Mouse (Mus musculus) hindbrain, embryonic 11.5 days (tissue): ENCODE results near the gene Eif2b5. TPM values are rescaled to one million over a fixed set of nuclear protein-coding genes. Genes with fewer than 3 reads are reported as not detected.
"Not testable (repeated sequence)": the region's sequence is repeated elsewhere in the genome, so short reads cannot be mapped to it uniquely, and the experiment has no call there.

Experiments
- ATAC-seq: fragments of 200-750 bp; cut with Nextera tagmentation; 2 replicates; pipeline ENCODE4 v1.8.0; 2017; ENCODE audit warnings: mild to moderate bottlenecking, moderate TSS enrichment, moderate library complexity; ENCODE audit not compliant: low FRiP score
- DNase-seq: peaks from one replicate; pipeline ENCODE4 v3.0.0-alpha.2; 2015; ENCODE audit warnings: low spot score
- H3K27ac ChIP-seq: fragments of 300-500 bp; sonication (generic); 2 replicates; pipeline ENCODE4 v1.5.1; 2014; ENCODE audit warnings: mild to moderate bottlenecking, low read depth, low read length
- H3K27me3 ChIP-seq: fragments of 300-500 bp; sonication (generic); 2 replicates; pipeline ENCODE4 v1.6.1; 2014; ENCODE audit warnings: mild to moderate bottlenecking, low read length, moderate library complexity, mixed read lengths; ENCODE audit not compliant: control insufficient read depth, insufficient read depth
- H3K36me3 ChIP-seq: fragments of 300-500 bp; sonication (generic); 2 replicates; pipeline ENCODE4 v1.6.1; 2014; ENCODE audit warnings: mild to moderate bottlenecking, low read length, moderate library complexity, mixed read lengths; ENCODE audit not compliant: control insufficient read depth, insufficient read depth
- H3K4me1 ChIP-seq: fragments of 300-500 bp; sonication (generic); replicated peaks from 2 replicates; pipeline ENCODE4 v1.6.1; 2014; ENCODE audit warnings: low read length, mixed read lengths; ENCODE audit not compliant: control insufficient read depth, insufficient read depth
- H3K4me2 ChIP-seq: fragments of 300-500 bp; sonication (generic); replicated peaks from 2 replicates; pipeline ENCODE4 v1.6.1; 2014; ENCODE audit warnings: mild to moderate bottlenecking, low read depth, low read length
- H3K4me3 ChIP-seq: fragments of 300-500 bp; sonication (generic); 2 replicates; pipeline ENCODE4 v1.5.1; 2014; ENCODE audit warnings: low read depth, low read length
- H3K9ac ChIP-seq: fragments of 300-500 bp; sonication (generic); 2 replicates; pipeline ENCODE4 v1.6.1; 2014; ENCODE audit warnings: low read depth, low read length
- H3K9me3 ChIP-seq: fragments of 300-500 bp; sonication (generic); 2 replicates; pipeline ENCODE4 v1.6.1; 2016; ENCODE audit warnings: low read length; ENCODE audit not compliant: control insufficient read depth
- WGBS: fragments of 180-500 bp; shearing (Covaris S2); extraction: QIAGEN DNeasy Blood & Tissue Kit; methylation state at CpG from one replicate; pipeline ENCODE4 v1.1.7; 2014; 5-methylcytosine and 5-hydroxymethylcytosine counted together
- polyA plus RNA-seq: library from polyadenylated mRNA; unstranded; fragments of >200 nt; fragmentation: Nextera tagmentation; extraction: Ambion mirVana; gene quantifications from 2 replicates; pipeline ENCODE4 v1.2.1, GENCODE M21; 2014

The Eif2b5 gene
- polyA plus RNA-seq, 1 experiment from 2014 or later: 139 TPM

- not testable (repeated sequence) for H3K4me1 ChIP-seq, H3K4me2 ChIP-seq, H3K9ac ChIP-seq, H3K27ac ChIP-seq, H3K36me3 ChIP-seq, H3K4me3 ChIP-seq, H3K9me3 ChIP-seq, ATAC-seq, H3K27me3 ChIP-seq, DNase-seq
- 91% methylated on average over 5 of the region's 7 CpGs for WGBS
Measured at GRCm38 (mm10) chr16:20483716-20484115, 14.9 kb upstream of the Eif2b5 start.

GRCm38 (mm10) chr16:20485061-20485460 lies 13.6 kb upstream of the Eif2b5 start:
- Histone ChIP-seq H3K9ac (no peak overlapping the region), H3K27ac (no peak overlapping the region), H3K4me2 (no peak overlapping the region), H3K27me3 (no peaks in the 10 kb centered on the region), H3K9me3 (no peaks in the 10 kb centered on the region), H3K4me3 (no peak overlapping the region), H3K4me1 (no peaks in the 10 kb centered on the region), H3K36me3 (no peaks in the 10 kb centered on the region)
- DNase-seq: no peak
- WGBS: 46% methylated on average over 4 of the region's 4 CpGs
- ATAC-seq: no peak

- ATAC-seq (no peak), DNase-seq (no peak)
- Histone ChIP-seq H3K27me3 (no peaks in the 10 kb centered on the region), H3K4me1 (no peaks in the 10 kb centered on the region), H3K4me2 (no peak overlapping the region), H3K36me3 (no peaks in the 10 kb centered on the region), H3K9me3 (no peaks in the 10 kb centered on the region), H3K27ac (no peak overlapping the region), H3K9ac (no peak overlapping the region), H3K4me3 (no peak overlapping the region)
- WGBS: 66% methylated on average over 3 of the region's 3 CpGs
Measured at GRCm38 (mm10) chr16:20486048-20486447, 12.6 kb upstream of the Eif2b5 start.

DNA sequence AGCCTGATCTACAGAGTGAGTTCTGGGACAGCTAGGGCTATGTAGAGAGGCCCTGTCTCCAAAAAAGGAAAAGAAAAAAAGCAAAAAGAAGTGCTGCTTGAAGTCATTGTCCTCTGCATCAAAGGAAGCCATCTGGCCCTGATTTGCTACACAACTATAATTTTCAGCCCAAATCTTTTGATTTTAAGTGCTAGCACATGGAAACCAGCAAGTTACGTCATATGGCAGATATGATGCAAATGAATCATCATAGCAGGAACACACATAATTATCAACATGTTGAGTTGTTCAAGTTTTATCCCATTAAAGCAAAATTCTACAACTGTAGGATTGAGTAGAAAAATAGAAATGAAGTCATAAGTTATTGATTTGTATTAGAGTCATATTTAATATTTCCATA lies 10.5 kb upstream of the Eif2b5 start:
- Histone ChIP-seq H3K4me1 (no peaks in the 10 kb centered on the region), H3K4me2 (no peak overlapping the region), H3K9ac (no peak overlapping the region), H3K4me3 (no peak overlapping the region), H3K27ac (no peak overlapping the region), H3K9me3 (no peaks in the 10 kb centered on the region), H3K27me3 (no peaks in the 10 kb centered on the region), H3K36me3 (no peaks in the 10 kb centered on the region)
- ATAC-seq (no peak), DNase-seq (no peak)
- 88% methylated on average over 1 of the region's 1 CpGs for WGBS

- WGBS: 85% methylated on average over 9 of the region's 9 CpGs
- not testable (repeated sequence) for ATAC-seq, DNase-seq, H3K9me3 ChIP-seq, H3K4me1 ChIP-seq, H3K27me3 ChIP-seq, H3K36me3 ChIP-seq, H3K9ac ChIP-seq, H3K4me3 ChIP-seq, H3K4me2 ChIP-seq, H3K27ac ChIP-seq
Measured at GRCm38 (mm10) chr16:20488751-20489150, 9.9 kb upstream of the Eif2b5 start.

- Histone ChIP-seq H3K4me2 (no peak overlapping the region), H3K27me3 (no peaks in the 10 kb centered on the region), H3K36me3 (no peaks in the 10 kb centered on the region), H3K9ac (no peak overlapping the region), H3K4me1 (no peaks in the 10 kb centered on the region), H3K4me3 (no peak overlapping the region), H3K27ac (no peak overlapping the region), H3K9me3 (no peaks in the 10 kb centered on the region)
- 86% methylated on average over 2 of the region's 2 CpGs for WGBS
- no peak for ATAC-seq
- DNase-seq: no peak
Measured at GRCm38 (mm10) chr16:20489233-20489632, 9.4 kb upstream of the Eif2b5 start.

DNA sequence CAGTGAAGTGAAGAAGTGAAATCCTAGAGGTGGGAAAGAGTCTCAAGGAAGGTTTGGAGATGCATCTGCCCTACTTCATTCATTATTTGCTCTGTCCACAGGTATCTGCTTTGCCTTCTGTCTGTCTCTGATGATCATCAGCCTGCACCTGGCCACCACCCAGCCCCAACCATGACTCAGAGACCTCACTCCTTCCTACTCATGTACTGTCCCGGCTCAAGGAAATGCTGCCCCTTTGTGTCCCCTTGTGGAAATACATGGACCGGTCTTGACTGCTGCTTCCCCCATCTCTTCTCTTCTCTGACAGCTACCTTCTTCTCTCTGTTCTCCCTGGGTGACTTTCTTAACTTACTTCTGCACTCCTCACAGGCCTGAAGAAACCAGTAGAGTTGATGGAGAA lies 8.0 kb upstream of the Eif2b5 start:
- Histone ChIP-seq H3K4me3 (no peak overlapping the region), H3K27me3 (no peaks in the 10 kb centered on the region), H3K4me2 (no peak overlapping the region), H3K27ac (no peak overlapping the region), H3K36me3 (no peaks in the 10 kb centered on the region), H3K9ac (no peak overlapping the region), H3K9me3 (no peaks in the 10 kb centered on the region), H3K4me1 (no peaks in the 10 kb centered on the region)
- ATAC-seq: no peak
- no peak for DNase-seq
- WGBS: 46% methylated on average over 2 of the region's 2 CpGs

GRCm38 (mm10) chr16:20491301-20491700 lies 7.3 kb upstream of the Eif2b5 start:
- ATAC-seq (no peak), DNase-seq (no peak)
- WGBS: 84% methylated on average over 2 of the region's 2 CpGs
- H3K4me1 ChIP-seq: no peaks in the 10 kb centered on the region
- no peaks in the 10 kb centered on the region for H3K9me3 ChIP-seq
- no peaks in the 10 kb centered on the region for H3K36me3 ChIP-seq
- H3K9ac ChIP-seq: no peak overlapping the region
- H3K27me3 ChIP-seq: no peaks in the 10 kb centered on the region
- no peak overlapping the region for H3K4me3 ChIP-seq
- no peak overlapping the region for H3K27ac ChIP-seq
- H3K4me2 ChIP-seq: no peak overlapping the region

- 75% methylated on average over 2 of the region's 2 CpGs for WGBS
- no peak overlapping the region for H3K4me3 ChIP-seq
- H3K4me1 ChIP-seq: no peaks in the 10 kb centered on the region
- no peaks in the 10 kb centered on the region for H3K9me3 ChIP-seq
- no peak overlapping the region for H3K4me2 ChIP-seq
- H3K36me3 ChIP-seq: no peaks in the 10 kb centered on the region
- DNase-seq: no peak
- ATAC-seq: no peak
- H3K9ac ChIP-seq: no peak overlapping the region
- H3K27me3 ChIP-seq: peaks cover 9% of the 10 kb centered on the region
- H3K27ac ChIP-seq: no peak overlapping the region
Measured at GRCm38 (mm10) chr16:20493452-20493851, 5.2 kb upstream of the Eif2b5 start.
